Mouse (Mus musculus) megakaryocyte-erythroid progenitor cell, adult 5-6 weeks (primary cell): ENCODE data around the gene Tmem260. TPM values are rescaled to one million over a fixed set of nuclear protein-coding genes. Genes with fewer than 3 reads are reported as not detected.
A peak's percentile ranks its signal among the peaks of the same experiment; 100 is the strongest.
"Not testable (repeated sequence)": the region's sequence is repeated elsewhere in the genome, so short reads cannot be mapped to it uniquely, and the experiment has no call there.

ENCODE experiments used
- ATAC-seq: replicated peaks from 2 replicates; pipeline ENCODE4 v1.8.0; 2016; ENCODE audit warnings: mild to moderate bottlenecking, inconsistent platforms; ENCODE audit not compliant: severe bottlenecking, poor library complexity, low FRiP score, low TSS enrichment
- total RNA-seq, 2 experiments: library from RNA; stranded (forward) in 1 of 2; stranded (reverse) in 1 of 2; fragments of 200-1000, 215-1000 nt in 1 of 2; fragments of >200 nt in 1 of 2; fragmentation: Nextera tagmentation in 1 of 2; gene quantifications; 2 replicates each; pipeline ENCODE4 v1.2.3; 2014 to 2017

Gene Tmem260
- total RNA-seq, 2 experiments from 2014 or later: 15.7 to 20.7 TPM

- not testable (repeated sequence) for ATAC-seq
Measured at GRCm38 (mm10) chr14:48475834-48476233, 29.9 kb downstream of the Tmem260 start.

GRCm38 (mm10) chr14:48476278-48476677 is 30.4 kb downstream of the Tmem260 start:
- ATAC-seq: no peak

GRCm38 (mm10) chr14:48481591-48481990 is 35.7 kb downstream of the Tmem260 start:
- ATAC-seq: no peak

- no peak for ATAC-seq
Measured at GRCm38 (mm10) chr14:48482762-48483161, 36.8 kb downstream of the Tmem260 start.

GRCm38 (mm10) chr14:48493896-48494295 is 48.0 kb downstream of the Tmem260 start:
- peak; percentile 79 for ATAC-seq

- ATAC-seq: no peak
Measured at GRCm38 (mm10) chr14:48502573-48502972, 56.6 kb downstream of the Tmem260 start.

GRCm38 (mm10) chr14:48503691-48504565 is 58.0 kb downstream of the Tmem260 start:
- ATAC-seq: no peak

GRCm38 (mm10) chr14:48504566-48504950 is 58.6 kb downstream of the Tmem260 start:
- ATAC-seq: no peak

- ATAC-seq: no peak
Measured at GRCm38 (mm10) chr14:48505606-48506005, 59.7 kb downstream of the Tmem260 start.

GRCm38 (mm10) chr14:48507376-48507775 is 61.5 kb downstream of the Tmem260 start:
- ATAC-seq: no peak

GRCm38 (mm10) chr14:48509131-48509530 is 63.2 kb downstream of the Tmem260 start:
- ATAC-seq: no peak

GRCm38 (mm10) chr14:48513098-48513823 is 67.3 kb downstream of the Tmem260 start:
- ATAC-seq: no peak

- no peak for ATAC-seq
Measured at GRCm38 (mm10) chr14:48513824-48514493, 68.0 kb downstream of the Tmem260 start.

- no peak for ATAC-seq
Measured at GRCm38 (mm10) chr14:48514620-48515019, 68.7 kb downstream of the Tmem260 start.

GRCm38 (mm10) chr14:48515538-48515937 is 69.6 kb downstream of the Tmem260 start:
- ATAC-seq: no peak

GRCm38 (mm10) chr14:48523361-48523760 is 77.4 kb downstream of the Tmem260 start:
- ATAC-seq: no peak

- peak; percentile 56; the same call in 1 of the 2 replicates for ATAC-seq
Measured at GRCm38 (mm10) chr14:48524135-48524534, 78.2 kb downstream of the Tmem260 start.

GRCm38 (mm10) chr14:48525055-48525454 is 79.1 kb downstream of the Tmem260 start:
- ATAC-seq: no peak

- no peak for ATAC-seq
Measured at GRCm38 (mm10) chr14:48530629-48531028, 84.7 kb downstream of the Tmem260 start.
